In genomic region chr6:128597121-128597522, GRCm38 (mm10) we compare ENCODE assay signal across 8 mouse cellular contexts. TPM values are rescaled to one million over a fixed set of nuclear protein-coding genes. Genes with fewer than 3 reads are reported as not detected.
DNase-seq lines count a peak whose midpoint lies in the region; ATAC-seq and TF ChIP-seq lines count a peak whose summit lies in the region.

No protein-coding gene starts in this region.

- H3K9ac ChIP-seq in embryonic facial prominence, embryonic 14.5 days (ENCODE audit: low read depth, low read length): peak overlapping the region; percentile 46; the same call in 1 of the 2 replicates
- no peak overlapping the region for H3K9ac ChIP-seq in heart, embryonic 14.5 days (ENCODE audit: low read length)
- peak overlapping the region; percentile 56 for H3K9ac ChIP-seq in kidney, embryonic 16.5 days (replicated peaks; ENCODE audit: low read length)
- H3K9ac ChIP-seq in limb, embryonic 13.5 days: peak overlapping the region; percentile 43
- no peak overlapping the region for H3K9ac ChIP-seq in midbrain, embryonic 13.5 days (replicated peaks)
- H3K9ac ChIP-seq in stomach, embryonic 15.5 days: no peak overlapping the region

- peak overlapping the region; percentile 54 for H3K27ac ChIP-seq in embryonic facial prominence, embryonic 14.5 days (replicated peaks; ENCODE audit: low read depth, low read length)
- no peak overlapping the region for H3K27ac ChIP-seq in heart, embryonic 14.5 days (replicated peaks in 1 of 2; ENCODE audit: control insufficient read depth in 1 of 2, insufficient read depth in 1 of 2, low read depth in 2 of 2, low read length in 2 of 2)
- H3K27ac ChIP-seq in kidney, embryonic 16.5 days (ENCODE audit: low read length): peak overlapping the region; percentile 52
- peak overlapping the region; percentile 33; the same call in 1 of the 2 replicates for H3K27ac ChIP-seq in limb, embryonic 13.5 days
- no peak overlapping the region for H3K27ac ChIP-seq in midbrain, embryonic 13.5 days
- H3K27ac ChIP-seq in stomach, embryonic 15.5 days: peak overlapping the region; percentile 72

- no peaks in the 10 kb centered on the region for H3K9me3 ChIP-seq in embryonic facial prominence, embryonic 14.5 days (ENCODE audit: control insufficient read depth, low read length)
- no peaks in the 10 kb centered on the region for H3K9me3 ChIP-seq in heart, embryonic 14.5 days (ENCODE audit: control insufficient read depth, low read length)
- H3K9me3 ChIP-seq in kidney, embryonic 16.5 days (ENCODE audit: low read length): no peaks in the 10 kb centered on the region
- no peaks in the 10 kb centered on the region for H3K9me3 ChIP-seq in limb, embryonic 13.5 days
- no peaks in the 10 kb centered on the region for H3K9me3 ChIP-seq in midbrain, embryonic 13.5 days
- H3K9me3 ChIP-seq in stomach, embryonic 15.5 days: no peaks in the 10 kb centered on the region

- no peaks in the 10 kb centered on the region for H3K36me3 ChIP-seq in embryonic facial prominence, embryonic 14.5 days (ENCODE audit: control insufficient read depth, insufficient read depth, low read length)
- no peaks in the 10 kb centered on the region for H3K36me3 ChIP-seq in heart, embryonic 14.5 days (ENCODE audit: control insufficient read depth, insufficient read depth, low read length)
- H3K36me3 ChIP-seq in kidney, embryonic 16.5 days (ENCODE audit: insufficient read depth, low read length): no peaks in the 10 kb centered on the region
- no peaks in the 10 kb centered on the region for H3K36me3 ChIP-seq in limb, embryonic 13.5 days
- H3K36me3 ChIP-seq in midbrain, embryonic 13.5 days: no peaks in the 10 kb centered on the region
- no peaks in the 10 kb centered on the region for H3K36me3 ChIP-seq in stomach, embryonic 15.5 days

- peak; percentile 90 for DNase-seq in brain, embryonic 14.5 days (ENCODE audit: low read depth)
- peak; percentile 94 for DNase-seq in embryonic facial prominence, embryonic 14.5 days (ENCODE audit: low spot score)
- no peak for DNase-seq in spleen, adult 18-20 months

- H3K4me1 ChIP-seq in embryonic facial prominence, embryonic 14.5 days (ENCODE audit: control insufficient read depth, insufficient read depth, low read length): peaks cover 3% of the 10 kb centered on the region; the same call in 1 of the 2 replicates
- H3K4me1 ChIP-seq in heart, embryonic 14.5 days (ENCODE audit: control insufficient read depth in 2 of 2, insufficient read depth in 2 of 2, low read length in 2 of 2): no peaks in the 10 kb centered on the region
- peaks cover 10% of the 10 kb centered on the region for H3K4me1 ChIP-seq in kidney, embryonic 16.5 days (ENCODE audit: insufficient read depth, low read length)
- 0 out of 2 replicates have a peak, but pooled peaks cover 1% of the 10 kb centered on the region for H3K4me1 ChIP-seq in limb, embryonic 13.5 days
- H3K4me1 ChIP-seq in midbrain, embryonic 13.5 days (replicated peaks): peaks cover 6% of the 10 kb centered on the region
- no peaks in the 10 kb centered on the region for H3K4me1 ChIP-seq in stomach, embryonic 15.5 days

- 13% methylated on average over 9 of the region's 9 CpGs for WGBS in embryonic facial prominence, embryonic 14.5 days
- WGBS in heart, embryonic 14.5 days: 57% methylated on average over 9 of the region's 9 CpGs
- WGBS in kidney, embryonic 16.5 days: under 1% methylated on average over 9 of the region's 9 CpGs
- 6% methylated on average over 9 of the region's 9 CpGs for WGBS in limb, embryonic 13.5 days
- WGBS in midbrain, embryonic 13.5 days: 40% methylated on average over 9 of the region's 9 CpGs
- 11% methylated on average over 9 of the region's 9 CpGs for WGBS in stomach, embryonic 15.5 days

- H3K4me2 ChIP-seq in embryonic facial prominence, embryonic 14.5 days (ENCODE audit: low read depth, low read length): peak overlapping the region; percentile 55
- H3K4me2 ChIP-seq in heart, embryonic 14.5 days (ENCODE audit: low read length): peak overlapping the region; percentile 42
- peak overlapping the region; percentile 59 for H3K4me2 ChIP-seq in kidney, embryonic 16.5 days (replicated peaks; ENCODE audit: low read depth, low read length)
- H3K4me2 ChIP-seq in limb, embryonic 13.5 days (replicated peaks): peak overlapping the region; percentile 61
- H3K4me2 ChIP-seq in midbrain, embryonic 13.5 days (replicated peaks): peak overlapping the region; percentile 34
- H3K4me2 ChIP-seq in stomach, embryonic 15.5 days: peak overlapping the region; percentile 58

- peak; percentile 97 for ATAC-seq in embryonic facial prominence, embryonic 14.5 days (ENCODE audit: low read depth)
- peak; percentile 71; the same call in 1 of the 2 replicates for ATAC-seq in heart, embryonic 14.5 days (ENCODE audit: insufficient number of reproducible peaks, insufficient read depth, low FRiP score, low read depth)
- peak; percentile 98 for ATAC-seq in kidney, embryonic 16.5 days (ENCODE audit: low FRiP score, low TSS enrichment)
- ATAC-seq in limb, embryonic 13.5 days (ENCODE audit: low FRiP score, low read depth): peak; percentile 96
- peak; percentile 96 for ATAC-seq in midbrain, embryonic 13.5 days
- ATAC-seq in stomach, embryonic 15.5 days (ENCODE audit: insufficient read depth, low FRiP score, low read depth): peak; percentile 91

- peak overlapping the region; percentile 35 for H3K4me3 ChIP-seq in embryonic facial prominence, embryonic 14.5 days (ENCODE audit: low read depth, low read length)
- H3K4me3 ChIP-seq in heart, embryonic 14.5 days (ENCODE audit: control insufficient read depth in 1 of 2, insufficient read depth in 1 of 2, low read depth in 1 of 2, low read length in 2 of 2): no peak overlapping the region; a peak in 1 of 4 replicates
- peak overlapping the region; percentile 36 for H3K4me3 ChIP-seq in kidney, embryonic 16.5 days (ENCODE audit: low read length)
- peak overlapping the region; percentile 34 for H3K4me3 ChIP-seq in limb, embryonic 13.5 days
- H3K4me3 ChIP-seq in midbrain, embryonic 13.5 days (replicated peaks): 0 out of 2 replicates have a peak overlapping the region, but pooled peaks have one; percentile 2
- H3K4me3 ChIP-seq in stomach, embryonic 15.5 days (replicated peaks): peak overlapping the region; percentile 31

- no peak for TF ChIP-seq POLR2A in brain, embryonic 14.5 days (IDR thresholded peaks at IDR 0.05; ENCODE audit: borderline replicate concordance, extremely low read depth, insufficient read depth, insufficient read length, poor library complexity, severe bottlenecking)

- TF ChIP-seq CTCF in brain, embryonic 14.5 days (IDR thresholded peaks at IDR 0.05; ENCODE audit: borderline replicate concordance, extremely low read depth, insufficient read depth, insufficient read length): no peak

- no peaks in the 10 kb centered on the region for H3K27me3 ChIP-seq in embryonic facial prominence, embryonic 14.5 days (replicated peaks; ENCODE audit: control insufficient read depth, insufficient read depth, low read length)
- H3K27me3 ChIP-seq in heart, embryonic 14.5 days (ENCODE audit: control insufficient read depth, insufficient read depth, low read length): no peaks in the 10 kb centered on the region
- no peaks in the 10 kb centered on the region for H3K27me3 ChIP-seq in kidney, embryonic 16.5 days (ENCODE audit: insufficient read depth, low read length)
- no peaks in the 10 kb centered on the region for H3K27me3 ChIP-seq in limb, embryonic 13.5 days
- no peaks in the 10 kb centered on the region for H3K27me3 ChIP-seq in midbrain, embryonic 13.5 days
- H3K27me3 ChIP-seq in stomach, embryonic 15.5 days (replicated peaks): no peaks in the 10 kb centered on the region

RNA-seq across cellular contexts. Expression of gene A2ml1, which starts 15.7 kb away (rescaled TPM):
- 0.83 and 1.2 TPM in 2 replicates for polyA plus RNA-seq in brain, embryonic 14.5 days (2012; rRNA removed)
- 3.7 and 4.8 TPM in 2 replicates for polyA plus RNA-seq in embryonic facial prominence, embryonic 14.5 days (2014; fragmentation: Nextera tagmentation; extraction: Ambion mirVana)
- polyA plus RNA-seq in heart, embryonic 14.5 days (2014; fragmentation: Nextera tagmentation; extraction: Ambion mirVana): 0.16 and 0.47 TPM in 2 replicates
- 0.26 and 0.32 TPM in 2 replicates for polyA plus RNA-seq in kidney, embryonic 16.5 days (2015; fragmentation: Nextera tagmentation; extraction: Ambion mirVana)
- polyA plus RNA-seq in limb, embryonic 13.5 days (2015; fragmentation: Nextera tagmentation; extraction: Ambion mirVana): not detected in 2 replicates
- 0.32 and 0.50 TPM in 2 replicates for polyA plus RNA-seq in midbrain, embryonic 13.5 days (2015; fragmentation: Nextera tagmentation; extraction: Ambion mirVana)
- 3.3 and 6.4 TPM in 2 replicates for polyA plus RNA-seq in stomach, embryonic 15.5 days (2015; fragmentation: Nextera tagmentation; extraction: Ambion mirVana)

RNA-seq across cellular contexts. Expression of gene Klrb1a, which starts 26.2 kb away (rescaled TPM):
- 0.12 TPM in 1 of 2 replicates, not detected in the other for polyA plus RNA-seq in brain, embryonic 14.5 days (2012; rRNA removed)
- not detected in 2 replicates for polyA plus RNA-seq in embryonic facial prominence, embryonic 14.5 days (2014; fragmentation: Nextera tagmentation; extraction: Ambion mirVana)
- not detected in 2 replicates for polyA plus RNA-seq in heart, embryonic 14.5 days (2014; fragmentation: Nextera tagmentation; extraction: Ambion mirVana)
- polyA plus RNA-seq in kidney, embryonic 16.5 days (2015; fragmentation: Nextera tagmentation; extraction: Ambion mirVana): not detected in 2 replicates
- polyA plus RNA-seq in limb, embryonic 13.5 days (2015; fragmentation: Nextera tagmentation; extraction: Ambion mirVana): not detected in 2 replicates
- not detected in 2 replicates for polyA plus RNA-seq in midbrain, embryonic 13.5 days (2015; fragmentation: Nextera tagmentation; extraction: Ambion mirVana)
- polyA plus RNA-seq in stomach, embryonic 15.5 days (2015; fragmentation: Nextera tagmentation; extraction: Ambion mirVana): not detected in 2 replicates

Comparison
In these comparisons a context has a peak if more than half of its experiments do, and no peak if none do; other contexts are left out.
1. DNase-seq: peak in brain, embryonic 14.5 days (single experiment) and embryonic facial prominence, embryonic 14.5 days (single experiment); none in spleen, adult 18-20 months (0 of 2).
2. H3K27ac ChIP-seq: peak in embryonic facial prominence, embryonic 14.5 days (single experiment), kidney, embryonic 16.5 days (single experiment), limb, embryonic 13.5 days (single experiment) and stomach, embryonic 15.5 days (single experiment); none in heart, embryonic 14.5 days (0 of 2) and midbrain, embryonic 13.5 days (single experiment).
3. H3K4me3 ChIP-seq: peak in embryonic facial prominence, embryonic 14.5 days (single experiment), kidney, embryonic 16.5 days (single experiment), limb, embryonic 13.5 days (single experiment), midbrain, embryonic 13.5 days (single experiment) and stomach, embryonic 15.5 days (single experiment); none in heart, embryonic 14.5 days (0 of 2).
4. H3K9ac ChIP-seq: peak in embryonic facial prominence, embryonic 14.5 days (single experiment), kidney, embryonic 16.5 days (single experiment) and limb, embryonic 13.5 days (single experiment); none in heart, embryonic 14.5 days (single experiment), midbrain, embryonic 13.5 days (single experiment) and stomach, embryonic 15.5 days (single experiment).
5. Peak in every context shown above with its lines, with median percentiles within 50 percentile points of each other: ATAC-seq and H3K4me2 ChIP-seq.